Mouse (Mus musculus): ENCODE results near the gene Esrrb. TPM values are rescaled to one million over a fixed set of nuclear protein-coding genes. Genes with fewer than 3 reads are reported as not detected.
A peak's percentile ranks its signal among the peaks of the same experiment; 100 is the strongest.

Gene Esrrb
- total and polyA plus RNA-seq, 2 experiments from 2014 or later: 3.1 to 9.8 TPM

- no peaks in the 10 kb centered on the region for H3K9me3 ChIP-seq (ENCODE audit: low read length)
- no peak overlapping the region for H3K4me2 ChIP-seq (ENCODE audit: low read depth, low read length)
- no peak overlapping the region for H3K4me3 ChIP-seq (ENCODE audit: low read length)
- H3K27me3 ChIP-seq (ENCODE audit: insufficient read depth, low read length): no peaks in the 10 kb centered on the region
- no peak for TF ChIP-seq CTCF (IDR thresholded peaks at IDR 0.05; ENCODE audit: low read depth)
- no peak overlapping the region for H3K27ac ChIP-seq
- H3K9ac ChIP-seq (replicated peaks; ENCODE audit: low read length): no peak overlapping the region
- WGBS: 37% methylated on average over 5 of the region's 5 CpGs
- DNase-seq (ENCODE audit: low spot score) (peak; percentile 16), ATAC-seq (peak; percentile 40; the same call in 1 of the 2 replicates)
- no peaks in the 10 kb centered on the region for H3K4me1 ChIP-seq (ENCODE audit: insufficient read depth, low read length)
- H3K36me3 ChIP-seq (ENCODE audit: insufficient read depth, low read length): no peaks in the 10 kb centered on the region
Observed at GRCm38 (mm10) chr12:86483413-86483841, 122.5 kb downstream of the Esrrb start.

GRCm38 (mm10) chr12:86488005-86488404 lies 127.1 kb downstream of the Esrrb start:
- no peak overlapping the region for H3K27ac ChIP-seq
- DNase-seq (ENCODE audit: low spot score) (no peak), ATAC-seq (no peak)
- H3K4me1 ChIP-seq (ENCODE audit: insufficient read depth, low read length): 0 out of 2 replicates have a peak, but pooled peaks cover 3% of the 10 kb centered on the region
- no peak for TF ChIP-seq CTCF (IDR thresholded peaks at IDR 0.05; ENCODE audit: low read depth)
- H3K4me2 ChIP-seq (ENCODE audit: low read depth, low read length): no peak overlapping the region
- no peaks in the 10 kb centered on the region for H3K27me3 ChIP-seq (ENCODE audit: insufficient read depth, low read length)
- H3K4me3 ChIP-seq (ENCODE audit: low read length): no peak overlapping the region
- WGBS: 66% methylated on average over 3 of the region's 3 CpGs
- H3K9me3 ChIP-seq (ENCODE audit: low read length): no peaks in the 10 kb centered on the region
- H3K9ac ChIP-seq (replicated peaks; ENCODE audit: low read length): no peak overlapping the region
- no peaks in the 10 kb centered on the region for H3K36me3 ChIP-seq (ENCODE audit: insufficient read depth, low read length)

- DNase-seq (ENCODE audit: low spot score) (no peak), ATAC-seq (no peak)
- no peak overlapping the region for H3K27ac ChIP-seq
- no peak overlapping the region for H3K4me3 ChIP-seq (ENCODE audit: low read length)
- H3K4me2 ChIP-seq (ENCODE audit: low read depth, low read length): no peak overlapping the region
- no peak overlapping the region for H3K9ac ChIP-seq (replicated peaks; ENCODE audit: low read length)
- no peaks in the 10 kb centered on the region for H3K9me3 ChIP-seq (ENCODE audit: low read length)
- TF ChIP-seq CTCF (IDR thresholded peaks at IDR 0.05; ENCODE audit: low read depth): no peak
- H3K27me3 ChIP-seq (ENCODE audit: insufficient read depth, low read length): no peaks in the 10 kb centered on the region
- 84% methylated on average over 5 of the region's 5 CpGs for WGBS
- no peaks in the 10 kb centered on the region for H3K36me3 ChIP-seq (ENCODE audit: insufficient read depth, low read length)
- 0 out of 2 replicates have a peak, but pooled peaks cover 3% of the 10 kb centered on the region for H3K4me1 ChIP-seq (ENCODE audit: insufficient read depth, low read length)
Observed at GRCm38 (mm10) chr12:86490052-86490451, 129.1 kb downstream of the Esrrb start.

- no peak for TF ChIP-seq CTCF (IDR thresholded peaks at IDR 0.05; ENCODE audit: low read depth)
- H3K9me3 ChIP-seq (ENCODE audit: low read length): no peaks in the 10 kb centered on the region
- H3K27me3 ChIP-seq (ENCODE audit: insufficient read depth, low read length): no peaks in the 10 kb centered on the region
- 58% methylated on average over 3 of the region's 3 CpGs for WGBS
- H3K4me2 ChIP-seq (ENCODE audit: low read depth, low read length): no peak overlapping the region
- H3K4me1 ChIP-seq (ENCODE audit: insufficient read depth, low read length): 0 out of 2 replicates have a peak, but pooled peaks cover 3% of the 10 kb centered on the region
- no peak overlapping the region for H3K27ac ChIP-seq
- ATAC-seq: no peak
- H3K36me3 ChIP-seq (ENCODE audit: insufficient read depth, low read length): no peaks in the 10 kb centered on the region
- no peak overlapping the region for H3K9ac ChIP-seq (replicated peaks; ENCODE audit: low read length)
- no peak for DNase-seq (ENCODE audit: low spot score)
- no peak overlapping the region for H3K4me3 ChIP-seq (ENCODE audit: low read length)
Observed at GRCm38 (mm10) chr12:86491500-86491899, 130.6 kb downstream of the Esrrb start.

- no peaks in the 10 kb centered on the region for H3K36me3 ChIP-seq (ENCODE audit: insufficient read depth, low read length)
- 13% methylated on average over 8 of the region's 9 CpGs for WGBS
- 0 out of 2 replicates have a peak overlapping the region, but pooled peaks have one; percentile 15 for H3K27ac ChIP-seq
- H3K27me3 ChIP-seq (ENCODE audit: insufficient read depth, low read length): no peaks in the 10 kb centered on the region
- H3K4me1 ChIP-seq (ENCODE audit: insufficient read depth, low read length): 0 out of 2 replicates have a peak, but pooled peaks cover 3% of the 10 kb centered on the region
- ATAC-seq (peak; percentile 31; the same call in 1 of the 2 replicates), DNase-seq (ENCODE audit: low spot score) (peak; percentile 76)
- peak overlapping the region; percentile 30; the same call in 1 of the 2 replicates for H3K4me2 ChIP-seq (ENCODE audit: low read depth, low read length)
- H3K9ac ChIP-seq (replicated peaks; ENCODE audit: low read length): no peak overlapping the region
- no peak overlapping the region for H3K4me3 ChIP-seq (ENCODE audit: low read length)
- no peak for TF ChIP-seq CTCF (IDR thresholded peaks at IDR 0.05; ENCODE audit: low read depth)
- H3K9me3 ChIP-seq (ENCODE audit: low read length): no peaks in the 10 kb centered on the region
Observed at GRCm38 (mm10) chr12:86492822-86493221, 131.9 kb downstream of the Esrrb start.

- 91% methylated on average over 4 of the region's 4 CpGs for WGBS
- no peaks in the 10 kb centered on the region for H3K27me3 ChIP-seq (ENCODE audit: insufficient read depth, low read length)
- TF ChIP-seq CTCF (IDR thresholded peaks at IDR 0.05; ENCODE audit: low read depth): no peak
- DNase-seq (ENCODE audit: low spot score) (no peak), ATAC-seq (no peak)
- H3K4me2 ChIP-seq (ENCODE audit: low read depth, low read length): no peak overlapping the region
- no peak overlapping the region for H3K27ac ChIP-seq
- H3K36me3 ChIP-seq (ENCODE audit: insufficient read depth, low read length): no peaks in the 10 kb centered on the region
- H3K9ac ChIP-seq (replicated peaks; ENCODE audit: low read length): no peak overlapping the region
- H3K4me1 ChIP-seq (ENCODE audit: insufficient read depth, low read length): peaks cover 12% of the 10 kb centered on the region
- no peak overlapping the region for H3K4me3 ChIP-seq (ENCODE audit: low read length)
- H3K9me3 ChIP-seq (ENCODE audit: low read length): no peaks in the 10 kb centered on the region
Observed at GRCm38 (mm10) chr12:86497126-86497525, 136.2 kb downstream of the Esrrb start.

GRCm38 (mm10) chr12:86498765-86499164 lies 137.8 kb downstream of the Esrrb start:
- Histone ChIP-seq H3K27me3 (ENCODE audit: insufficient read depth, low read length) (no peaks in the 10 kb centered on the region), H3K4me2 (ENCODE audit: low read depth, low read length) (no peak overlapping the region), H3K4me3 (ENCODE audit: low read length) (no peak overlapping the region), H3K9ac (replicated peaks; ENCODE audit: low read length) (no peak overlapping the region), H3K36me3 (ENCODE audit: insufficient read depth, low read length) (no peaks in the 10 kb centered on the region), H3K4me1 (ENCODE audit: insufficient read depth, low read length) (peaks cover 9% of the 10 kb centered on the region), H3K27ac (no peak overlapping the region), H3K9me3 (ENCODE audit: low read length) (no peaks in the 10 kb centered on the region)
- 18% methylated on average over 6 of the region's 6 CpGs for WGBS
- peak; percentile 66 for DNase-seq (ENCODE audit: low spot score)
- no peak for ATAC-seq
- peak; percentile 21; the same call in 1 of the 2 replicates for TF ChIP-seq CTCF (IDR thresholded peaks at IDR 0.05; ENCODE audit: low read depth)

Measured in hindbrain, postnatal 0 days (tissue).